Mouse (Mus musculus) ES-E14 (cell line): ENCODE measurements at regions not wholly inside any gene's neighbourhood (a gene's known extent, or its start where the extent isn't known, plus 50 kb on each side); places are given as distances from the start of the nearest gene placed in this dataset.

Experiments
- DNase-seq: peaks from one replicate; pipeline ENCODE4 v3.0.0-alpha.2; 2013; ENCODE audit warnings: low read depth, low spot score
- H3K27ac ChIP-seq: 2 replicates; pipeline ENCODE4 v1.5.1; 2012; ENCODE audit warnings: low read depth, mild to moderate bottlenecking, low read length, moderate library complexity, mixed read lengths; ENCODE audit not compliant: poor library complexity, insufficient read depth, severe bottlenecking
- H3K36me3 ChIP-seq: 2 replicates; pipeline ENCODE4 v1.6.1; 2012; ENCODE audit warnings: mild to moderate bottlenecking, low read length, moderate library complexity, mixed read lengths; ENCODE audit not compliant: control insufficient read depth, poor library complexity, insufficient read depth, severe bottlenecking
- H3K4me1 ChIP-seq, 2 experiments: fragments of 150-350 bp in 1 of 2; sonication (generic) in 1 of 2; 2 replicates each; pipeline ENCODE4 v1.6.1; 2012; ENCODE audit warnings: low read length in 2 of 2, mild to moderate bottlenecking in 1 of 2, mixed read lengths in 1 of 2; ENCODE audit not compliant: control insufficient read depth in 2 of 2, insufficient read depth in 2 of 2, poor library complexity in 1 of 2
- H3K4me3 ChIP-seq, 2 experiments: fragments of 150-350 bp in 1 of 2; sonication (generic) in 1 of 2; 2 replicates each; pipeline ENCODE4 v1.5.1; 2012; ENCODE audit warnings: low read length in 2 of 2, low read depth in 1 of 2, mild to moderate bottlenecking in 1 of 2, mixed read lengths in 1 of 2; ENCODE audit not compliant: insufficient read depth in 1 of 2, poor library complexity in 1 of 2, severe bottlenecking in 1 of 2
- H3K9ac ChIP-seq: 2 replicates; pipeline ENCODE4 v1.6.1; 2012; ENCODE audit warnings: low read depth, mild to moderate bottlenecking, low read length, mixed read lengths; ENCODE audit not compliant: poor library complexity, insufficient read depth, severe bottlenecking
- H3K9me3 ChIP-seq: fragments of 150-350 bp; sonication (generic); 2 replicates; pipeline ENCODE4 v1.6.1; 2012; ENCODE audit warnings: low read depth, mild to moderate bottlenecking, low read length; ENCODE audit not compliant: control insufficient read depth, insufficient read depth
- CHD2 ChIP-seq: IDR thresholded peaks from 2 replicates; pipeline ENCODE4 v1.6.1; 2014; ENCODE audit warnings: mild to moderate bottlenecking, low read depth, low read length, inconsistent platforms
- HCFC1 ChIP-seq: IDR thresholded peaks from 2 replicates; pipeline ENCODE4 v1.6.1; 2012; ENCODE audit warnings: low read length, inconsistent platforms, borderline replicate concordance; ENCODE audit not compliant: insufficient read depth
- MAFK ChIP-seq: IDR thresholded peaks from 2 replicates; pipeline ENCODE4 v1.6.1; 2014; ENCODE audit warnings: mild to moderate bottlenecking, low read depth, low read length, inconsistent platforms; ENCODE audit not compliant: insufficient read depth
- ZC3H11A ChIP-seq: IDR thresholded peaks from 2 replicates; pipeline ENCODE4 v1.6.1; 2012; ENCODE audit warnings: low read depth, mild to moderate bottlenecking, inconsistent platforms, low read length, borderline replicate concordance
- ZNF384 ChIP-seq: IDR thresholded peaks from 2 replicates; pipeline ENCODE4 v1.6.1; 2012; ENCODE audit warnings: low read depth, low read length, inconsistent platforms
- in situ Hi-C, 2 experiments: fragments of 600-800 bp; cut with MboI; formaldehyde crosslinking; loops; one replicate each; pipeline ENCODE4 v1.15.1; 2025; ENCODE audit warnings: low sequenced_read_pairs in 2 of 2, inconsistent platforms in 1 of 2; ENCODE audit not compliant: unreplicated experiment in 2 of 2

- no peak for DNase-seq
- TF ChIP-seq MAFK (no peak), ZNF384 (no peak), CHD2 (no peak), ZC3H11A (no peak), HCFC1 (no peak)
- no peak overlapping the region for H3K4me3 ChIP-seq
- in situ Hi-C loops: no loop called here
- no peaks in the 10 kb centered on the region for H3K4me1 ChIP-seq
- H3K9me3 ChIP-seq: no peaks in the 10 kb centered on the region
- no peak overlapping the region for H3K9ac ChIP-seq
- no peaks in the 10 kb centered on the region for H3K36me3 ChIP-seq
- H3K27ac ChIP-seq: no peak overlapping the region
Observed at GRCm38 (mm10) chr14:48826421-48826820, 152.8 kb upstream of the Otx2 start.

- Histone ChIP-seq H3K4me1 (no peaks in the 10 kb centered on the region), H3K9ac (no peak overlapping the region), H3K27ac (no peak overlapping the region), H3K9me3 (no peaks in the 10 kb centered on the region), H3K36me3 (no peaks in the 10 kb centered on the region), H3K4me3 (no peak overlapping the region)
- TF ChIP-seq ZC3H11A: no peak
- TF ChIP-seq HCFC1: no peak
- TF ChIP-seq CHD2: no peak
- TF ChIP-seq ZNF384: no peak
- TF ChIP-seq MAFK: no peak
- DNase-seq: no peak
- in situ Hi-C loops: no loop called here
Observed at GRCm38 (mm10) chr14:48824375-48824774, 150.8 kb upstream of the Otx2 start.

- in situ Hi-C loops: no loop called here
- Histone ChIP-seq H3K9me3 (no peaks in the 10 kb centered on the region), H3K27ac (no peak overlapping the region), H3K4me1 (no peaks in the 10 kb centered on the region), H3K9ac (no peak overlapping the region), H3K36me3 (no peaks in the 10 kb centered on the region), H3K4me3 (no peak overlapping the region)
- TF ChIP-seq HCFC1: no peak
- TF ChIP-seq MAFK: no peak
- TF ChIP-seq CHD2: no peak
- TF ChIP-seq ZC3H11A: no peak
- no peak for TF ChIP-seq ZNF384
- no peak for DNase-seq
Observed at GRCm38 (mm10) chr14:48815941-48816340, 142.3 kb upstream of the Otx2 start.

- Histone ChIP-seq H3K9ac (no peak overlapping the region), H3K4me1 (no peaks in the 10 kb centered on the region), H3K27ac (no peak overlapping the region), H3K9me3 (no peaks in the 10 kb centered on the region), H3K4me3 (no peak overlapping the region), H3K36me3 (no peaks in the 10 kb centered on the region)
- TF ChIP-seq ZC3H11A (no peak), ZNF384 (no peak), MAFK (no peak), HCFC1 (no peak), CHD2 (no peak)
- no peak for DNase-seq
- in situ Hi-C loops: no loop called here
Observed at GRCm38 (mm10) chr14:48815231-48815728, 141.7 kb upstream of the Otx2 start.

GRCm38 (mm10) chr14:48812741-48813495 lies 139.3 kb upstream of the Otx2 start:
- TF ChIP-seq CHD2: no peak
- TF ChIP-seq ZNF384: no peak
- TF ChIP-seq ZC3H11A: no peak
- TF ChIP-seq MAFK: no peak
- TF ChIP-seq HCFC1: no peak
- Histone ChIP-seq H3K36me3 (no peaks in the 10 kb centered on the region), H3K4me1 (no peaks in the 10 kb centered on the region), H3K9ac (no peak overlapping the region), H3K4me3 (no peak overlapping the region), H3K27ac (no peak overlapping the region), H3K9me3 (no peaks in the 10 kb centered on the region)
- no peak for DNase-seq
- in situ Hi-C loops: no loop called here
